Mouse (Mus musculus): ENCODE measurements at regions not wholly inside any gene's neighbourhood (a gene's known extent, or its start where the extent isn't known, plus 50 kb on each side); places are given as distances from the start of the nearest gene placed in this dataset.

- TF ChIP-seq POLR2A (IDR thresholded peaks at IDR 0.05; ENCODE audit: control insufficient read depth in 1 of 2, insufficient read depth in 1 of 2, low read depth in 1 of 2, low read length in 2 of 2, poor library complexity in 1 of 2), result no peak
- TF ChIP-seq TAL1 (IDR thresholded peaks at IDR 0.05; ENCODE audit: low read length), result no peak
- no peak for TF ChIP-seq CTCF (IDR thresholded peaks at IDR 0.05 in 2 of 3, conservative IDR thresholded peaks at IDR 0.05 in 1 of 3; ENCODE audit: control insufficient read depth in 1 of 3, insufficient read depth in 1 of 3, low read depth in 2 of 3, low read length in 3 of 3, poor library complexity in 1 of 3, severe bottlenecking in 1 of 3)
- no peak for TF ChIP-seq ELF1 (IDR thresholded peaks at IDR 0.05; ENCODE audit: low read depth, low read length)
- no peak for TF ChIP-seq HCFC1 (IDR thresholded peaks at IDR 0.05; ENCODE audit: low read depth, low read length)
- no peak for TF ChIP-seq NELFE (IDR thresholded peaks at IDR 0.05; ENCODE audit: low read depth, low read length)
- no peak for TF ChIP-seq GABPA (IDR thresholded peaks at IDR 0.05; ENCODE audit: low read depth, low read length)
- no peak for TF ChIP-seq MEF2A (IDR thresholded peaks at IDR 0.05; ENCODE audit: extremely low read depth, insufficient replicate concordance, low read depth, low read length, poor library complexity, severe bottlenecking)
- TF ChIP-seq ZC3H11A (IDR thresholded peaks at IDR 0.05; ENCODE audit: low read depth, low read length), result no peak
- no peak for TF ChIP-seq MAFK (IDR thresholded peaks at IDR 0.05; ENCODE audit: borderline replicate concordance, low read depth, low read length)
- TF ChIP-seq USF1 (IDR thresholded peaks at IDR 0.05; ENCODE audit: low read depth, low read length), result no peak
- no peak for TF ChIP-seq MAZ (IDR thresholded peaks at IDR 0.05; ENCODE audit: low read depth, low read length)
- no peak for TF ChIP-seq UBTF (IDR thresholded peaks at IDR 0.05; ENCODE audit: borderline replicate concordance, insufficient read depth, low read depth, low read length)
Observed at GRCm38 (mm10) chr4:66515815-66516214, 111.4 kb upstream of the Astn2 start.
